Mouse (Mus musculus): ENCODE data around the gene Gm9040. TPM values are rescaled to one million over a fixed set of nuclear protein-coding genes. Genes with fewer than 3 reads are reported as not detected.
"Not testable (repeated sequence)": the region's sequence is repeated elsewhere in the genome, so short reads cannot be mapped to it uniquely, and the experiment has no call there.

Gene Gm9040
- polyA plus RNA-seq, 1 experiment from 2014 or later = not detected

GRCm38 (mm10) chr10:118302133-118302532 is 24.6 kb downstream of the Gm9040 start:
- H3K27me3 ChIP-seq (replicated peaks; ENCODE audit: control insufficient read depth, insufficient read depth, low read length); H3K9me3 ChIP-seq (ENCODE audit: control insufficient read depth, low read length); H3K4me3 ChIP-seq (ENCODE audit: low read length); H3K36me3 ChIP-seq (ENCODE audit: control insufficient read depth, insufficient read depth, low read length); H3K27ac ChIP-seq (ENCODE audit: low read depth, low read length); H3K4me1 ChIP-seq (ENCODE audit: control insufficient read depth, insufficient read depth, low read depth, low read length); H3K9ac ChIP-seq (ENCODE audit: low read depth, low read length); H3K4me2 ChIP-seq (ENCODE audit: low read length); ATAC-seq: not testable (repeated sequence)
- WGBS = 42% methylated on average over 2 of the region's 2 CpGs

GRCm38 (mm10) chr10:118294938-118295337 is 31.8 kb downstream of the Gm9040 start, which contains the start of gene Iltifb:
Gene Iltifb, minus strand, starts transcription at chr10:118295038.
- no peaks in the 10 kb centered on the region for H3K27me3 ChIP-seq (replicated peaks; ENCODE audit: control insufficient read depth, insufficient read depth, low read length)
- 94% methylated on average over 6 of the region's 6 CpGs for WGBS
- no peak within 1 kb of the TSS for H3K27ac ChIP-seq (ENCODE audit: low read depth, low read length)
- no peak for ATAC-seq
- H3K36me3 ChIP-seq (ENCODE audit: control insufficient read depth, insufficient read depth, low read length) = no peaks in the 10 kb centered on the region
- no peak within 1 kb of the TSS for H3K9ac ChIP-seq (ENCODE audit: low read depth, low read length)
- no peak within 1 kb of the TSS for H3K4me2 ChIP-seq (ENCODE audit: low read length)
- H3K4me1 ChIP-seq (ENCODE audit: control insufficient read depth, insufficient read depth, low read depth, low read length) = no peaks in the 10 kb centered on the region
- no peak within 1 kb of the TSS for H3K4me3 ChIP-seq (ENCODE audit: low read length)
- no peaks in the 10 kb centered on the region for H3K9me3 ChIP-seq (ENCODE audit: control insufficient read depth, low read length)

- H3K4me2 ChIP-seq (ENCODE audit: low read length); H3K4me1 ChIP-seq (ENCODE audit: control insufficient read depth, insufficient read depth, low read depth, low read length); H3K36me3 ChIP-seq (ENCODE audit: control insufficient read depth, insufficient read depth, low read length); H3K9ac ChIP-seq (ENCODE audit: low read depth, low read length); H3K27ac ChIP-seq (ENCODE audit: low read depth, low read length); H3K27me3 ChIP-seq (replicated peaks; ENCODE audit: control insufficient read depth, insufficient read depth, low read length); H3K9me3 ChIP-seq (ENCODE audit: control insufficient read depth, low read length); ATAC-seq; H3K4me3 ChIP-seq (ENCODE audit: low read length): not testable (repeated sequence)
- 91% methylated on average over 3 of the region's 5 CpGs for WGBS
Observed at GRCm38 (mm10) chr10:118283016-118283415, 43.8 kb downstream of the Gm9040 start.

GRCm38 (mm10) chr10:118282565-118282964 is 44.2 kb downstream of the Gm9040 start:
- H3K27ac ChIP-seq (ENCODE audit: low read depth, low read length); H3K36me3 ChIP-seq (ENCODE audit: control insufficient read depth, insufficient read depth, low read length); ATAC-seq; H3K9ac ChIP-seq (ENCODE audit: low read depth, low read length); H3K27me3 ChIP-seq (replicated peaks; ENCODE audit: control insufficient read depth, insufficient read depth, low read length); H3K4me1 ChIP-seq (ENCODE audit: control insufficient read depth, insufficient read depth, low read depth, low read length); H3K9me3 ChIP-seq (ENCODE audit: control insufficient read depth, low read length); H3K4me3 ChIP-seq (ENCODE audit: low read length); H3K4me2 ChIP-seq (ENCODE audit: low read length): not testable (repeated sequence)
- WGBS = 82% methylated on average over 6 of the region's 7 CpGs

DNA sequence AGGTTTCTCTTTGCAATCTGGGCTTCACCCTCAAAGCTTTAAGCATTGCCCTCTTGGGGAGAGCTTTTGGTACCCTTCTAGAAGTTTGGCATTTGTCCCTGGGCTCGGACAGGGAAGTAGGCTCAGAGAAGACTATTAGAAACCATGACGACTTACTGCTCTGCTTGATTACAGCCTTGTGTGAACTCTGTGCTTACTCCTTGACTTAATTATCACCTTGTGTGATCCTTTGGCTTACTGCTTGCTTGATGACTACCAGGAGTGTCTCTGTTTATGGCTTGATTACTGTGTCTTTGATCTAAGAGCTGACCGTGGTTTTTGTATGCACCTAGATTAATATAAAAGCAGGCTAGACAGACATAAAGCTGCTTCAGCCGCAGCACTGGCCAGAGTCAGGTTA is 48.7 kb downstream of the Gm9040 start:
- ATAC-seq; H3K27ac ChIP-seq (ENCODE audit: low read depth, low read length); H3K4me2 ChIP-seq (ENCODE audit: low read length); H3K36me3 ChIP-seq (ENCODE audit: control insufficient read depth, insufficient read depth, low read length); H3K4me1 ChIP-seq (ENCODE audit: control insufficient read depth, insufficient read depth, low read depth, low read length); H3K27me3 ChIP-seq (replicated peaks; ENCODE audit: control insufficient read depth, insufficient read depth, low read length); H3K9me3 ChIP-seq (ENCODE audit: control insufficient read depth, low read length); H3K9ac ChIP-seq (ENCODE audit: low read depth, low read length); H3K4me3 ChIP-seq (ENCODE audit: low read length): not testable (repeated sequence)
- WGBS = no CpG with 5 or more reads among the region's 4 CpGs

Other genes starting within 250 kb of the Gm9040 start
- 27.9 TPM in 2 replicates for gene Mdm1, start 185.2 kb downstream of the Gm9040 start, polyA plus RNA-seq (2015; fragmentation: Nextera tagmentation; extraction: Ambion mirVana)
- gene Il22, start 122.0 kb downstream of the Gm9040 start, polyA plus RNA-seq (2015; fragmentation: Nextera tagmentation; extraction: Ambion mirVana) = 0.16 and 0.41 TPM in 2 replicates
- 0.19 and 0.23 TPM in 2 replicates for gene Gm32717, start 86.2 kb downstream of the Gm9040 start, polyA plus RNA-seq (2015; fragmentation: Nextera tagmentation; extraction: Ambion mirVana)
- gene Gm32802, start 68.3 kb downstream of the Gm9040 start, polyA plus RNA-seq (2015; fragmentation: Nextera tagmentation; extraction: Ambion mirVana) = 0.19 and 0.23 TPM in 2 replicates
- 0.52 and 1.5 TPM in 2 replicates for gene Iltifb, start 31.9 kb downstream of the Gm9040 start, polyA plus RNA-seq (2015; fragmentation: Nextera tagmentation; extraction: Ambion mirVana)
- not detected in 2 replicates for gene Gm9044, start 5.4 kb upstream of the Gm9040 start, polyA plus RNA-seq (2015; fragmentation: Nextera tagmentation; extraction: Ambion mirVana)
- 0.10 TPM in 1 of 2 replicates, not detected in the other for gene Gm9045, start 10.9 kb upstream of the Gm9040 start, polyA plus RNA-seq (2015; fragmentation: Nextera tagmentation; extraction: Ambion mirVana)
- gene Gm9046, start 16.3 kb upstream of the Gm9040 start, polyA plus RNA-seq (2015; fragmentation: Nextera tagmentation; extraction: Ambion mirVana) = not detected in 2 replicates
- gene Gm9048, start 21.7 kb upstream of the Gm9040 start, polyA plus RNA-seq (2015; fragmentation: Nextera tagmentation; extraction: Ambion mirVana) = not detected in 2 replicates
- gene Gm9049, start 27.1 kb upstream of the Gm9040 start, polyA plus RNA-seq (2015; fragmentation: Nextera tagmentation; extraction: Ambion mirVana) = 0.10 TPM in 1 of 2 replicates, not detected in the other
- not detected in 2 replicates for gene Ifng, start 114.1 kb upstream of the Gm9040 start, polyA plus RNA-seq (2015; fragmentation: Nextera tagmentation; extraction: Ambion mirVana)